Mouse (Mus musculus): Measurements from ENCODE around the gene Gm20741.

Gene Gm20741

DNA sequence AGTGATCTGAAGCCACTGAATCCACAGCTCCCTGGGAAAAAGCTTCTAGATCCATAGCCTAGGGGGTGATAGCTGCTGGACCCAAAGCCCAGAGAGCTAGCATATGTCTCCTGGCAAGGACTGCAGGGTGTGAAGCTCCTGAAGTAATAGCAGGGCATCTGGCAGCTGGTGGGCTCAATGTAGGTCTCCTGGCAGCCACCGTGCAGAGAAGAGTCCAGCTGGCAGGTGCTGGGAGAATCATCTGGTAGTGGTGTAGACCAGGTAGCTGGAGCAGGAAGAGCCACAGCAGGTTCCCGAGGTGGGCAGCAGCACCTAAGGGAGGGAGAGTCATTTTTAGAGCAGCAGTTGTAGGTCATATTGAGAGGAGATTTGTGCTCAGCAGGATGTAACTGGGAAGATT lies at the start of gene Gm20741:
Gm20741 (minus strand) TSS at position 394 of the 400 bp plus-strand sequence.
- peak; percentile 66 for DNase-seq (ENCODE audit: low read depth, low spot score)

DNA sequence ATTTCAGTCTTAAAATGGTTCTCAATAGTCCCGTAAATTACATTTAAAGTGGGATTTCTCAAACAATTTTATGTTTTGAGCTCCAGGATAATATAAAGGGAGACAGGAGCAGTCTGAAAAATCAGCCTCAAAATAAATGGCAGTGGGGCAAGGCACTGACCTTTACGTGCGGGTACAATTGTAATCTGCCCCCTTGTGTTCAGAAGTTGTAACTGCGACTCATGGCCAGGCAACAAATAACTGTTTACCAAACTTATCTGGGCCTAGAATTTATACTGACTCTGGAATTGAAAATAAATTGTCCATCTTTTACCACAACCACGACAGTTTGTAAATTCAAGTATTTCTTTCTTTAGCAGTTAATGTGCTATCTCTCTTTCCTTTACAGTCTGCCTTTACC lies 39.4 kb upstream of the Gm20741 start:
- peak; percentile 28 for DNase-seq (ENCODE audit: low read depth, low spot score)

DNA sequence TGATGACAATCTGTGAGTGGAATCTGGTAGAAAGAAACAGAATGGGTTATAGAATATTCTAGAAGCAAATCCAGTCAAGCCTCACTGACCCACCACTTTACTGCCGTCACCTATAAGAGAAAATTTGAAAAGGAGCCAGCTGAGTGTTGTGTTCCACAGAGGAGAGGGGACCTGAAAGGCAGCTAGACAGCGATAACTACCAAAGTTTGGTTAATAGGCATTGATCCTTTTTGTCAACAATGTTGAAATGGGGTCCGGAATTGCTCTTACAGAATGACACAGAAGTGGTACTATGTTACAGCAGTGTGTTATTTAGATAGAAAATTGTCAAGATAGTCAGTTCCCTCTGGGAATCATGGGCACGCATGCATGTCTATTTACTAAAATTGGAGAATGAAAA lies 36.5 kb upstream of the Gm20741 start:
- DNase-seq (ENCODE audit: low read depth, low spot score), result no peak

DNA sequence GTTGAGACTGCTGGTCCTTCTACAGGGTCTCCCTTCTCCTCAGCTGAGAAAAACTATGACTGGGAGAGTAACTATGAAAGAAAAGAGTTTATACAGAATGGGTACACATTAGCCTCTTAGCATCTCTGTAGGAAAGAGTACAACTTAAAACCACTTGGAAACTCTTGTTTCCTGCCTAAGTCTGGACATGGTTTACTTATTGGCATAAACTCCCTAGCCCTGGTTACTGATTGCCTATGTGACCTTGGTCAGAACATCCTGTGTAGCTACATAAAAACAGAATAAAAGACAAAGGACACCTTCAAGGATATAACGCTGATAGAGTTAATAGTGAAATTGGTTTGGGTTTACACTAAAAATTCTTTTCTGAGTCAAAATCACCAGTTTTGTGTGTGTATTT lies 35.3 kb upstream of the Gm20741 start:
- DNase-seq (ENCODE audit: low read depth, low spot score), result no peak

DNA sequence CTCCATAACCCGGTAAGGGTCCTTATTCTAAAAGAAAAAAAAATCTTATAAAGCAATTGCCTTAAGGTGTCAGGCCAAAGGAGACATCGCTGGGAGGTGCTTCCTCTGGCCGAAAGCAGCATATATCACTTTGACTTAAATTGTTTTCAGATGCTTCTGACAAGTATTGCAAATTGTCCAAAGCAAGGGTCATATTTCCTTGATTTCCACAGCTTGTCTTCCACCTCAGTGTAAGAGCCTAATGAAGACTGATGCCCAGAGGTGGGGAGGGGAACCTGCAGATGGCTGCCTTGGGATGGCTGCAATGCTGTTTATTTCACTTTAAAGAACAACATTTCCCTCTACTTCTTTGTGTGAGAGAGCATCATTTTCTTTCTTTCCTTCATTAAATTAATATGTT lies 15.0 kb upstream of the Gm20741 start:
- DNase-seq (ENCODE audit: low read depth, low spot score), result no peak

DNA sequence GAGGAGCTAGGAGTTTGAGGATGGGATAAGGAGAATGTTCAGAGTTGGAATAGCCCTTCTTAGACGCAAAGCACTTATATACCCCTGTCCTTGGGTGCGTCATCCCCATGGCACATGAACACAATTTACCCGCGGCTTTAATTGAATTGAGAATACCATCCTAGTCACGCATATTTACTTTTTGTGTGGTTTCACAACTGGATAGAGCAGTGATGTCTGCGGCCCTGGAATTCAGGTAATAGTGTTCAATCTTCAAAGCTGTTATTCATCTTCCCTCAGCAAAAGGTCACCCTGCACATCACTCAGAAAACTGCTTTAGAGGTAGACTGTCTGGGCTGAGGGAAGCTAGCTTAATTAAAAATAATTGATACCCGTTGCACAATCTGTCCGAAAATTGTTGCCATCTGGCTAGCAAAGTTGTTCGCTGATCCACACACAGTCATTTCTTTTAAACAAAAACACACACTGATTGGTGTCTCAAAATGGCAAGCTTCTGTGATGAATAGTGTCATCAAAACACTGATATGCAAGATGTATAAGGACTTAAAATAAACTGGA lies 14.2 kb upstream of the Gm20741 start, which contains the start of gene Krtap14:
Krtap14 (minus strand) TSS at position 51 of the 558 bp plus-strand sequence.
- DNase-seq (ENCODE audit: low read depth, low spot score), result peak; percentile 8

DNA sequence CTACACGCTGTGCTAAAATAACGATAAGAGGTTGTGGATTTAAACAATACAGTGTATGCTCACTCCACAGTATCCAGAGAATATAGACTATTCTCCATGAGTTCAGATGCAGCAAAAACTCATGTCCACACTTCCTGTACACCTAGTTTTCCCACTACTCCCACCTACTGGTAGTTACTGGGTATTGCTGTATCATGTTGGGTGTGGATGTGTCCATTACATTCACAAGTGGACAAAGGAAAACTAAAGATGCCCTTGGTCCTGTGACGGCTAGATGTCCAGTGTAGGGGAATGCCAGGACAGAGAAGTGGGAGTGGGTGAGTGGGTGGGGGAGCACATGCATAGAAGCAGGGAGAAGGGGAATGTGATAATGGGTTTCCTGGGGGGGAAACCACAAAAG lies 11.7 kb upstream of the Gm20741 start:
- DNase-seq (ENCODE audit: low read depth, low spot score), result peak; percentile 35

DNA sequence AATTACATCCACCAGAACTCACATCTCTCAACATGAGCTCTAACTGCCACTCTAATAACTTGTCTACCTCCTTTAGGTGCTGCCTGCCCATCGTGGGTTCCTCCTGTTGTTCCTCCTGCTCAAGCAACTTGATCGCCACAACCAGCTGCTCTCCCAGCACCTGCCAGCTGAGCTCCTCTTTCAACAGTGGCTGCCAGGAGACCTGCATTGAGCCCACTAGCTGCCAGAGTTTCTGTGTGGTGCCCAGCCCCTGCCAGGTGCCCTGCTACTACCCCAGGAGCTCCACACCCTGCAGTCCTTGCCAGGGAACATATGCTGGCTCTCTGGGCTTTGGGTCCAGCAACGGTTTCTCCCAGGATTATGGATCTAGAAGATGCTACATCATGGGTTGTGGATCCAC lies 8.0 kb upstream of the Gm20741 start, which contains the start of gene Krtap15:
Krtap15 (plus strand) TSS at position 150 of the 400 bp plus-strand sequence.
- no peak for DNase-seq (ENCODE audit: low read depth, low spot score)

DNA sequence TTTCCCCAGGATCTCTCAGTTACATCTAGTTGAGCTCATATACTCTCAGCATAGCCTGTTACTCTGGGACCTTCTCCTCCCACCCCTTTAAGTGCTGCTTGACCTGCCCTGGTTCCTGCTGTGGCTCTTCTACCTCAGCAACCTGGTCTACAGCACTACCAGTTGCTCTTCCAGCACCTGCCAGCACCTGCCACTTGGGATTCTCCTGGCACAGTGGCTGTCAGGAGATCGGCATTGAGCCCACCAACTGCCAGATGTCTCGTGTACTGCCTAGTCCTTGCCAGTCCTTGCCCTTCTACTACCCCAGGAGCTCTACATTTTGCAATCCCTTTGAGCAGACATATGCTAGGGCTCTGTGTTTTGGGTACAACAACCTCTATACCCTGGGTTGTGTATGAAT lies 25.2 kb downstream of the Gm20741 start:
- no peak for DNase-seq (ENCODE audit: low read depth, low spot score)

DNA sequence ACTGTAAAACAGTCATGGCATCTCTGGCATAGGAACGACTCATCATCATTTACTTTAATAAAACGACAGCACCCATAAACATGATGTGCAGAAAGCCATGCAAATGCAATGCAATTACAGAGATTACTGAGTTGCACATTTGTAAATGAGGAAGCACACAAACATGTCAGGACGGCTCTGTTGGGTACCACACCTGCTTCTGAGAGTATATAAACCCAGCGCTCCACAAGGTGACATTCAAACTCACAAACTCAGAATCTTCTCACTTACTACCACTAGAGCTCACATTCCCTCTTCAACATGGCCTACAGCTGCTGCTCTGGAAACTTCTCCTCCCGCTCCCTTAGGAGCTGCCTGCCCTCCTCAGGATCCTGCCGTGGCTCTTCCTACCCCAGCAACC lies 34.4 kb downstream of the Gm20741 start, which contains the start of gene Gm5965:
Gm5965 (plus strand) TSS at position 301 of the 400 bp plus-strand sequence.
- DNase-seq (ENCODE audit: low read depth, low spot score), result no peak

DNA sequence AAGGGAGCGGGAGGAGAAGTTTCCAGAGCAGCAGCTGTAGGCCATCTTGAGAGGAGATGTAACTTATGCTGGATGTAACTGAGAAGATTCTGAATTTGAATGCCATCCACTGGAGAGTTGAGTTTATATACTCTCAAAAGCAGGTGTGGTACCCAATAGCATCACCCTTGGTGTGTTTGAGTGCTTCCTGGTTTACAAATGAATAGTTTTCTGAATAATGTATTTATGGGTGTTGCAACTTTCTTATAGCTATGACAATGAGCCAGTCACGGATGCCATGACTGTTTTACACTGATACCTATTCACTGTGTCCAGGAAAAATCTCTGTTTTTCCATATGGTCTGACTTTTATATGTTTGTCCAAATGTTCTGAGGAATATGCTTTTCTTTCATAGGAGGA lies 37.9 kb downstream of the Gm20741 start, which contains the start of gene 2310057N15Rik:
2310057N15Rik (minus strand) TSS at position 101 of the 400 bp plus-strand sequence.
- no peak for DNase-seq (ENCODE audit: low read depth, low spot score)

Data from brain, adult 2 months (tissue).